Mouse (Mus musculus) frontal cortex, adult 2 months (tissue): Measurements from ENCODE around the gene Tsen15. TPM values are rescaled to one million over a fixed set of nuclear protein-coding genes. Genes with fewer than 3 reads are reported as not detected.
"Not testable (repeated sequence)": the region's sequence is repeated elsewhere in the genome, so short reads cannot be mapped to it uniquely, and the experiment has no call there.

Experiments
- DNase-seq, 2 experiments: peaks; one replicate each; pipeline ENCODE4 v3.0.0; 2022; ENCODE audit warnings: low spot score in 1 of 2; ENCODE audit errors: extremely low spot score in 1 of 2
- polyA plus RNA-seq: library from polyadenylated mRNA; depleted of rRNA; stranded (reverse); fragments of >200 nt; gene quantifications from 2 replicates; pipeline ENCODE4 v1.2.3, GENCODE M21; 2012; rRNA removed

The Tsen15 gene
- polyA plus RNA-seq, 1 experiment, result 48.5 TPM

- no peak for DNase-seq
Observed at GRCm38 (mm10) chr1:152389271-152389670, 2.8 kb upstream of the Tsen15 start.

- not testable (repeated sequence) for DNase-seq
Observed at GRCm38 (mm10) chr1:152385693-152386092, 795 bp downstream of the Tsen15 start.

GRCm38 (mm10) chr1:152384589-152384988 is 1.9 kb downstream of the Tsen15 start:
- no peak for DNase-seq

- DNase-seq, result no peak
Observed at GRCm38 (mm10) chr1:152378311-152378710, 8.2 kb downstream of the Tsen15 start.

GRCm38 (mm10) chr1:152369139-152369538 is 17.3 kb downstream of the Tsen15 start:
- peak; percentile 67 to 87 for DNase-seq

- no peak for DNase-seq
Observed at GRCm38 (mm10) chr1:152368311-152369088, 18.0 kb downstream of the Tsen15 start.

- no peak for DNase-seq
Observed at GRCm38 (mm10) chr1:152356721-152357120, 29.8 kb downstream of the Tsen15 start.

- DNase-seq, result no peak
Observed at GRCm38 (mm10) chr1:152347946-152348345, 38.5 kb downstream of the Tsen15 start.

GRCm38 (mm10) chr1:152324024-152324423 is 62.5 kb downstream of the Tsen15 start:
- no peak for DNase-seq

Other genes with a start within 250 kb of the Tsen15 start
- gene Colgalt2, start 13.1 kb upstream of the Tsen15 start, polyA plus RNA-seq, result 5.9 and 7.7 TPM in 2 replicates